Mouse (Mus musculus): ENCODE measurements at regions not wholly inside any gene's neighbourhood (a gene's known extent, or its start where the extent isn't known, plus 50 kb on each side); places are given as distances from the start of the nearest gene placed in this dataset.

DNA sequence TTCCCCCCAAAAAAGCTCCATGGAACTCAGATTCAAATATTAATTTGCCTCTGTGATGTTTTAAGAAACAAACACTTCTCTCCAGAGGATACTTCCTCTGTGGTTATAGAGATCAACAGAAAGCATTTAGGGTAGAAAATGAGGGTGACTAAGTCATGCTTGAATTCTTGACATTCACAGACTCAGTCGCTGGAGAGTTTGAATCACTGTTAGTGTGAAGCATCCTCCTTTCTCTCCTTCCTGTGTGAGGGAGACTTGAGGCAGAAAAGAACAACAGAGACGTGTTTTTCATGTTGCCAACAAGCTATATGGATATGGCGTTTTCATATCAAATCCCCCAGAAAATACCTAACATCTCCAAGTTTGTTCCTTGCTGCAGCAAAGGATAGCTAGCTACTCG is 366.1 kb upstream of the Gm26657 start:
- no peak for TF ChIP-seq CTCF (IDR thresholded peaks at IDR 0.05)
- Histone ChIP-seq H3K4me3 (no peak overlapping the region), H3K27ac (no peak overlapping the region)
- DNase-seq, result no peak
- intact Hi-C loops (cut with DNase I), result no loop called here

DNA sequence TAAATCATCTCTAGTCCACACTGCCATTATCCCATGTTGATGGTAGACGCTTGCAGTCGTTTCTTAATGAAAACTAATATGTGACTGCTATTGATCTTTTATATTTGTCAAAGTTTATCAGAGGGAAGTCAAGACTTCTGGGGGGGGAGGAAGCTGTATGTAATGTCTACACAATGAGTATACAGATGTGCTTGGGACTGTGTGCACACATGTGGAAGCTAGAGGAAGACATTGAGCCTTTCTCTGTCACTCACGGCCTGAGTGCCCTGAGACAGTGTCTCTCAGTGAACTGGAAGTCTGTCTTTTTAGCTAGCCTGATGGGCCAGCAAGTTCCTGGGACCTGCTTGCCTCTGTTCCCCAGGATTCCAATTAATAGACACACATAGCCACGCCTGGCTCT is 366.7 kb upstream of the Gm26657 start:
- intact Hi-C loops (cut with DNase I), result no loop called here
- DNase-seq, result no peak
- TF ChIP-seq CTCF (IDR thresholded peaks at IDR 0.05), result no peak
- no peak overlapping the region; the same call in 1 of the 2 replicates for H3K27ac ChIP-seq
- H3K4me3 ChIP-seq, result no peak overlapping the region

DNA sequence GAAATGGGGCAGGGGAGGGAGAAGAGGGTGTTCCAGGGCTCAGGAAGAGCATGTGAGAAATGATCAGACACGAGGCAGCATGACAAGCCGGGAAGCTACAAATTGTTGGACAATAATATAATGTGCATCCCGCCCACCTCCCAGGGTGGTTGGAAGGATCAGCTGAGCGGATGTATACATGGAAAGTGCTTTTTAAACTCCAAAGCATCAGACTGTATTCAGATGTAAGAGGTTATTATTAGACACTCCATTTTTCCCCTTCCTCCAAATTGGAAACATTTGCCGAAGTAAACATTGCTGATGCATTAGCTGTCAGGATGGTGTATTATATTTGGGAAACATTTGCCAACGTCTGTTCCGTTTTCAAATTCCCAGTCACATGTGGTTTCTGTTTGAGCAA is 367.2 kb upstream of the Gm26657 start:
- no peak for TF ChIP-seq CTCF (IDR thresholded peaks at IDR 0.05)
- Histone ChIP-seq H3K4me3 (no peak overlapping the region), H3K27ac (no peak overlapping the region)
- DNase-seq, result no peak
- intact Hi-C loops (cut with DNase I), result no loop called here

DNA sequence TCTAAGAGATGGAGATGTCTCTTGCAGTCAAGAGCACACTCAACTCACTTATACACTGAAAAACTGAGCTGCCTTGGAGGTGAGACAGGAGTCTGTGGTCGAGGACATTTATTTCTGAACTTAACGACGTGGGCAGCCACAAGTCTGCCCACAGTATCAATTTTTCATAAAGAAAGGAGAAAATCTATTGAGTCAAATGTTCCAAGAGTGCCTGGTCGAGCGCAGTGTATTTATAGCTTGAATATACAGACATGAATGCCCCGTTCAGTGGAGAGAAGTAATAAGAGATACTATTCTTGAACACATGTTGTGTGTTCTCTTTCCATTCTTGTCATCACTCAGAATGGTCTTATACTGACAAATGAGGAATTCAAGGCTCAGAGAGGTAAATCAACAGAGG is 375.3 kb upstream of the Gm26657 start:
- intact Hi-C loops (cut with DNase I), result no loop called here
- no peak for DNase-seq
- Histone ChIP-seq H3K27ac (no peak overlapping the region), H3K4me3 (no peak overlapping the region)
- no peak for TF ChIP-seq CTCF (IDR thresholded peaks at IDR 0.05)

GRCm38 (mm10) chr4:56362121-56362520 is 377.7 kb upstream of the Gm26657 start:
- no peak for DNase-seq
- intact Hi-C loops (cut with DNase I), result loop anchor here (2.0 kb wide), 1 partner anchor 847 kb away; no protein-coding TSS in a partner anchor
- Histone ChIP-seq H3K4me3 (no peak overlapping the region), H3K27ac (no peak overlapping the region)
- peak; percentile 63 for TF ChIP-seq CTCF (IDR thresholded peaks at IDR 0.05)

GRCm38 (mm10) chr4:56349216-56349615 is 390.7 kb upstream of the Gm26657 start:
- TF ChIP-seq CTCF (IDR thresholded peaks at IDR 0.05), result no peak
- no peak for DNase-seq
- Histone ChIP-seq H3K27ac (no peak overlapping the region), H3K4me3 (no peak overlapping the region)
- intact Hi-C loops (cut with DNase I), result no loop called here

DNA sequence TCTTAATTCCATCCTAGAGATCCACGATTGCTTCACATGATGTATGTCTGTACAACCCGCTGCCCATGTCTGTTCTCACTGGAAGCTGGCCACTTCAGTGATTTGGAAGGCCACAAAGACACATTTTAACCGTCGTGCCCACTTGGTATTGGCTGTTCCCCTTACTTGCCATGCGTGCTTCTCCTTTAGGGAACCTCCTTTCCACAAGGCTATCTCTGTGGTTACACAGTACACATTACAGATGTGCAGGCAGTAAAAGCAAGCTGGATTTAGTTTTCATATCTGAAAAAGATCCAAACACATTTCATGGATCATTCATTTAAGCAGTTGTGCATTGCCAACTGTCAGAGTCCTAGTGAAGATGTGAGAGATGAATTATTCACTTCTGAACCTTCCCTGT is 414.7 kb upstream of the Gm26657 start:
- Histone ChIP-seq H3K27ac (no peak overlapping the region), H3K4me3 (no peak overlapping the region)
- TF ChIP-seq CTCF (IDR thresholded peaks at IDR 0.05), result no peak
- intact Hi-C loops (cut with DNase I), result no loop called here
- DNase-seq, result no peak

DNA sequence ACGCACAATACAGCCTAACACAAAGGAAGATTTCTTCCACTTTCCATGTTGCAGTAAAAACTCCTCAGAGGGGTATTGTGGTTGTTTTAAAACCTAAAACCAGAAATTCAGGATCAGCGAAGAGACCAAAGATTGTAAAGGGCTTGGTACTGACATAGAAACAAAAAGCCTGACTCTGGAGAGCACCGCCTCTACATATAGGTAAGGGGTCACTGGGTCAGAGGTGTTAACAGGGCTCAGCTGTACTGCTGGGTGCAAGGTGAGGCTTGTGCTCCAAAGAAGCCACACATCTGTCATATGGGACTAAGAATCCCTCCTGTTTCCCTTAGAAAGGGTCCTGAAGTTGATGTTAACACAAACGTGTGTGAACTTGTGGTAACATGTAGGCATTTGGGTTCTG is 420.7 kb upstream of the Gm26657 start:
- intact Hi-C loops (cut with DNase I), result no loop called here
- no peak for DNase-seq
- Histone ChIP-seq H3K4me3 (no peak overlapping the region), H3K27ac (no peak overlapping the region)
- TF ChIP-seq CTCF (IDR thresholded peaks at IDR 0.05), result no peak

DNA sequence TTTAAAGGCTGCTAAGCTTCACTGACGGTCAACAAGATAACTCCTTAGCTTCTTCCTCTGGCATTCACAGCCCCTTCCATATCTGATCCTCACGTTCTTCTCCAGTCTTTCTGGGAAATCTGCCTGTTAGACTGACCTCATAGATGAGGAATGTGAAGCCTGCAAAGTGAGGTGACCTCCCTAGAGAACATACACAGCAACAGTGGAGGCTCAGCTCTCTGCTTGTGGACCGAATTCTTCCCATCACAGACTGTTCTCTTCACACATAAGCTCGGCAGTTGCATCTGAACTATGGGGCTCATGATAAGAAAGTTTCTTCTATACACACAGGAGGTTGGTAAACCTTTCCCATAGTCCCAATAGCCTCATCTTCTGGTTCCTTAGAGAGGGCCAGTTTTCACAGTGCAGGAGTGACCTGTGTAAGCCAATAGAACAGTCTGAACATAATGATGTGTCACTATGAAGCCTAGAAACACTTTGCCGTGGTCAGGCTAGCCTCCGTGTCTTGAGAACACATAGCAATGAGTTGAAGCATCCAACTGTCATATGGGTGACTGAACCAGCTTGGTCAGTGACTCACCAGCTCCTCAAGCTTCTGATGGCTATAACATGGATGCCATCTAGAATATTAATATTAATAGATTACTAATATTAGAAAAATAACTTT is 434.1 kb upstream of the Gm26657 start:
- TF ChIP-seq CTCF (IDR thresholded peaks at IDR 0.05), result no peak
- intact Hi-C loops (cut with DNase I), result no loop called here
- H3K27ac ChIP-seq, result no peak overlapping the region
- DNase-seq, result no peak
- H3K4me3 ChIP-seq, result no peak overlapping the region

DNA sequence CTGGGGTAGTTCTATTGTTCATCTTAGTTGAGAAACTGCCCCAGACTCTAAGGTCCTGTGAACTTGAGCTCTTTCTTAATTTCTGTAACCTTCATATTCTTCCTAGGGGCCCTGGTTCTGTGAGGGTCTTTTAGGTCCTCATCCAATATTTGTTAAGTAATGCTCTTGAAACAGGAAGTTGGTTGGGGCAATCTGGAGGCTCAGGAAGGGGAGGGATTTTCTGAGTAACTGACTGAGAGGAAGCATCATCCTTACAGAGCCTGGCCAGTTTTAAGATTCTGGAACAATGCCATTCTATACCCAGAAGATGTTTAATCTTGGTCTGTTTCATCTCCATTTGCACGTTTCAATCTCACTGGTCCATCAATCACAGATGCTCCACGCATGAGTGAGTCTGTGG is 435.6 kb upstream of the Gm26657 start:
- TF ChIP-seq CTCF (IDR thresholded peaks at IDR 0.05), result no peak
- Histone ChIP-seq H3K27ac (no peak overlapping the region), H3K4me3 (no peak overlapping the region)
- no peak for DNase-seq
- intact Hi-C loops (cut with DNase I), result no loop called here

GRCm38 (mm10) chr4:56287980-56288379 is 451.9 kb upstream of the Gm26657 start:
- DNase-seq, result no peak

DNA sequence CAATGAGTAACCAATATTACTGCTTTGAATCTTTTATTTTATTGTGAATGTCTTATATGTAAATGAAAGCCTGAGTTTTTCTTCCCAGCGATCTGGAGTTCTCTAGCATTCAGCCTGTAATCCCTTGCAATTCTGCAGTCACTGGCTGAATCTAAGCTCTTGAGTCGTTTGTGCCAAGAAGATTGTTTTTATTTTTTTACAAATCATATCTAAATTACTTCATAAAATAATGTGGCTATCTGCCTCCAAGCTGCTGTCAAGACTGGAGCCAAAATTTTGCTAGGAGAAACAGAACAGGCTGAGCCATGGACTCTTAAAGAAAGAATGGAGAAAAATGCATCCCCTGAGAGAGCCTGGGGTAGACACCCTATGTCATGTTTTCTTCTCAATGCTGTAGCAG is 455.4 kb upstream of the Gm26657 start:
- Histone ChIP-seq H3K4me3 (no peak overlapping the region), H3K27ac (no peak overlapping the region)
- intact Hi-C loops (cut with DNase I), result no loop called here
- no peak for TF ChIP-seq CTCF (IDR thresholded peaks at IDR 0.05)
- DNase-seq, result no peak

More at GRCm38 (mm10) chr4:56287980-56288379, 451.9 kb upstream of the Gm26657 start:
- intact Hi-C loops (cut with DNase I), result no loop called here
- TF ChIP-seq CTCF (IDR thresholded peaks at IDR 0.05), result no peak
- Histone ChIP-seq H3K27ac (no peak overlapping the region), H3K4me3 (no peak overlapping the region)

- Histone ChIP-seq H3K27ac (no peak overlapping the region), H3K4me3 (no peak overlapping the region)
- intact Hi-C loops (cut with DNase I), result no loop called here
- DNase-seq, result no peak
- no peak for TF ChIP-seq CTCF (IDR thresholded peaks at IDR 0.05)
These were observed 464.0 kb upstream of the Gm26657 start for GRCm38 (mm10) chr4:56275836-56276235.

- no peak for DNase-seq
- Histone ChIP-seq H3K4me3 (no peak overlapping the region), H3K27ac (no peak overlapping the region)
- intact Hi-C loops (cut with DNase I), result no loop called here
- TF ChIP-seq CTCF (IDR thresholded peaks at IDR 0.05), result no peak
These were observed 468.5 kb upstream of the Gm26657 start for GRCm38 (mm10) chr4:56271390-56271789.
